Mouse (Mus musculus): ENCODE measurements around the gene Prkar2b.

DNA sequence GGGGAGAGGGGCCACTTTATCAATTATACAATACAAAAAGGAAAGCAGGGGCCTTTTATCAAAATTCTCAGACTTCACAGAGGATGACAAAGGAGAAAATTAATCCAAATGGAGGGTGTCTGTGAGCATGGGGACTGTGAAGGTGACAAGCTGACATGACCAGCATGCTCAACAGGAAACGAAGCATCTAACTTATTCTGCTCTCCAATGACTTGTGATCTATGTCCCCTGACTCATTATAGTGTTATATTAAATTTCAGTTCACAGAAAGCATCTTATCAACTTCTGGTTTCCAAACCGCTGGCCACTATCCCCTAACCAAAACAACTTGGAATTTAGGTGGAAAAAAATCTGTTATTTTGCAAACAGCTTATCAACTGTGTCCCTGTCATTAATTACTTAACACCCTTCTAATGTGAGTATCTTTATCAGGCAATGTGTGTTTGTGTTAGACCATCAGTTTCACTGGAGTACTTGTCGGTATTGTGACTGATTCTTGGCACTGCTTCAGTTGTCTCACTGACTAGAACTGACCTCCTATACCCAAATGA lies 63.7 kb downstream of the Prkar2b start:
- TF ChIP-seq CTCF (conservative IDR thresholded peaks at IDR 0.05; ENCODE audit: low read length) (no peak), NANOG (IDR thresholded peaks at IDR 0.05; ENCODE audit: borderline replicate concordance, low read length) (no peak)

All from E14TG2a.4 (cell line).